Mouse (Mus musculus) neural tube, embryonic 11.5 days (tissue): Measurements from ENCODE around the gene Ajuba. TPM values are rescaled to one million over a fixed set of nuclear protein-coding genes. Genes with fewer than 3 reads are reported as not detected.

Experiments used
- ATAC-seq: fragments of 200-750 bp; cut with Nextera tagmentation; 2 replicates; pipeline ENCODE4 v1.8.0; 2017; ENCODE audit warnings: moderate number of reproducible peaks, mild to moderate bottlenecking, moderate TSS enrichment, moderate library complexity; ENCODE audit not compliant: insufficient read depth, low FRiP score, low TSS enrichment
- DNase-seq: peaks from one replicate; pipeline ENCODE4 v3.0.0-alpha.2; 2015; ENCODE audit warnings: low spot score
- H3K27ac ChIP-seq: fragments of 300-500 bp; sonication (generic); 2 replicates; pipeline ENCODE4 v1.5.1; 2014; ENCODE audit warnings: low read depth, mild to moderate bottlenecking, low read length
- H3K27me3 ChIP-seq: fragments of 300-500 bp; sonication (generic); 2 replicates; pipeline ENCODE4 v1.6.1; 2014; ENCODE audit warnings: mild to moderate bottlenecking, low read length, mixed read lengths; ENCODE audit not compliant: control insufficient read depth, insufficient read depth
- H3K36me3 ChIP-seq: fragments of 300-500 bp; sonication (generic); 2 replicates; pipeline ENCODE4 v1.6.1; 2014; ENCODE audit warnings: mild to moderate bottlenecking, low read length, moderate library complexity, mixed read lengths; ENCODE audit not compliant: control insufficient read depth, insufficient read depth
- H3K4me1 ChIP-seq: fragments of 300-500 bp; sonication (generic); 2 replicates; pipeline ENCODE4 v1.6.1; 2014; ENCODE audit warnings: low read length, mixed read lengths; ENCODE audit not compliant: control insufficient read depth, insufficient read depth
- H3K4me2 ChIP-seq: fragments of 300-500 bp; sonication (generic); 2 replicates; pipeline ENCODE4 v1.6.1; 2014; ENCODE audit warnings: low read depth, mild to moderate bottlenecking, moderate library complexity
- H3K4me3 ChIP-seq: fragments of 300-500 bp; sonication (generic); 2 replicates; pipeline ENCODE4 v1.5.1; 2014; ENCODE audit warnings: low read depth, low read length
- H3K9ac ChIP-seq: fragments of 300-500 bp; sonication (generic); 2 replicates; pipeline ENCODE4 v1.6.1; 2014; ENCODE audit warnings: mild to moderate bottlenecking, low read length
- H3K9me3 ChIP-seq: fragments of 300-500 bp; sonication (generic); 2 replicates; pipeline ENCODE4 v1.6.1; 2016; ENCODE audit warnings: low read length; ENCODE audit not compliant: control insufficient read depth
- WGBS: fragments of 180-500 bp; shearing (Covaris S2); extraction: QIAGEN DNeasy Blood & Tissue Kit; methylation state at CpG from one replicate; pipeline ENCODE4 v1.1.7; 2014; 5-methylcytosine and 5-hydroxymethylcytosine counted together
- polyA plus RNA-seq: library from polyadenylated mRNA; unstranded; fragments of >200 nt; fragmentation: Nextera tagmentation; extraction: Ambion mirVana; gene quantifications from 2 replicates; pipeline ENCODE4 v1.2.1, GENCODE M21; 2014

Ajuba gene
- polyA plus RNA-seq, 1 experiment from 2014 or later: 27.9 TPM

DNA sequence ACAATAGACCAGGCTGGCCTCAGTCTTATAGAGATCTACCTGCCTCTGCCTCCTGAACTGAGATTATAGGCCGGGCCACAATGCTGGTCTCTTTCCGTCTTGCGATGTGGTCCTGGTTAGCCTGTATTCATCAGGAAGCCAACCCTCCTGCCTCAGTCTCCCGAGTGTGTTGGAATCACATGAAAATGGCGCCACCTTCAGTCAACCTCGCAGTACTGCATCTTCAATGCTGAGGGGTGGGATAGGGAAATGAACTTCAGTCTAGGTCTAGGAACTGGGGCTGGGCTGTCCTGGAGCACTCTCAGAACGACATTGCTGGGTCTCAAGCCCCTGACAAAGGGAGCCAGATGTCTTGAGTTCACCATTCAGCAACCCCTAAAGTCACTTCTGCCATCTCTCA, 19.7 kb upstream of the Ajuba start:
- 79% methylated on average over 7 of the region's 7 CpGs for WGBS
- no peak overlapping the region for H3K27ac ChIP-seq
- no peak overlapping the region for H3K9ac ChIP-seq
- no peak overlapping the region for H3K4me2 ChIP-seq
- no peaks in the 10 kb centered on the region for H3K4me1 ChIP-seq
- H3K36me3 ChIP-seq: no peaks in the 10 kb centered on the region
- H3K27me3 ChIP-seq: no peaks in the 10 kb centered on the region
- no peak for ATAC-seq
- H3K4me3 ChIP-seq: no peak overlapping the region
- H3K9me3 ChIP-seq: no peaks in the 10 kb centered on the region
- DNase-seq: no peak

DNA sequence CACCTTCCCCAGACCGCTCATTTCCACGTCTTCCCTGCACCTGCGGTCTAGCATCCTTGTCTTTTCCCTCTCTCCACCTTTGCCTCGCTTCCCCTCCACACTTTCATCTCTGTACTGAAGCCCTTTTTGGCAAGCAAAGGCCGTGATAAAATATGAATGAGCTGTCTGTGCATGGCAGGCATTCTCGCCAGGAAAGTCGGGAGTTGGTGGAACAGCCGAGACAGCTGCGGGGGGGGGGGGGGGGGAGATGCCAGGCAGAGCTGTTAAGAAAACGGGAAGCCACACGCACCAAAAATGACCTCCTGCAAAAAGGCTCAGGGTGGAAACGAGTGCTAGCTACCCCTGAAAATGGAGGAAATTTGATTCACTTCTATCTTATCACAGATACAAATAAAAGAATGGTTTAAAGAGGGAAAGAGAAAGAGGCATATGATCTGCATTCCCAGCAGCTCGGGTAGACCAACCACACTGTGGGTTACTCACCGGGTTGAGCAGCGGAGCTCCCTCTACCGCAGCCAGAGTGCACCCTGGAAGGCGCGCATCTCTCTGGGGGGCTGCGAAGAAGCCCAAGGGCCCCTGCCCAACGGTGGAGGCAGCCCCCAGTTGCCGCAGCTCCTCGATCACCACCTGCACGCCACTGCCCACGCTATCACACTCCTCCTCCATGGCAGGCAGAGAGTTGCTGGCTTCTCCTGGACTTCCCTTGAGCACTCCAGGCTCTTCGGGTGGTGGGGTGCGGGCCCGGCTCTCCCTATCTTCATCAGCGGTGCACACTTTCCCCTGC, 17.5 kb upstream of the Ajuba start:
- Histone ChIP-seq H3K9me3 (no peaks in the 10 kb centered on the region), H3K4me1 (no peaks in the 10 kb centered on the region), H3K27ac (no peak overlapping the region), H3K4me3 (no peak overlapping the region), H3K9ac (no peak overlapping the region), H3K36me3 (no peaks in the 10 kb centered on the region), H3K4me2 (no peak overlapping the region), H3K27me3 (no peaks in the 10 kb centered on the region)
- ATAC-seq (no peak), DNase-seq (no peak)
- 72% methylated on average over 28 of the region's 28 CpGs for whole genome bisulfite sequencing

DNA sequence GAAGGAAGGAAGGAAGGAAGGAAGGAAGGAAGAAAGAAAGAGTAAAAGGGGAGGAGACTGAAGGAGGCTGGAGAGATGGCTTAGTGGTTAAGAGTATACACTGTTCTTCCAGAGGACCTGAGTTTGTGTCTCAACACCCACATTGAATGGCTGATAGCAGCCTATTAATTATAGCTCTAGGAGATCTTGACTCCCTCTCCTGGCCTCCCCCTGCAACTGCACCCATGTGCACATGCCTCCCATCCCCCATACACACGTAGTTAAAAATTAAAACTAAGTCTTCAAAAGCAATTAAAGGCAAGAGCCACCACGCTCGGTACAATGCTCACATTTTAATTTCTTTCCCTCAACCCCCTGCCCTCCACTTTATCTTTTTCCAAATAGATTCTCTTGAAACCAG, 16.7 kb upstream of the Ajuba start:
- Histone ChIP-seq H3K27me3 (no peaks in the 10 kb centered on the region), H3K4me3 (no peak overlapping the region), H3K9ac (no peak overlapping the region), H3K9me3 (no peaks in the 10 kb centered on the region), H3K4me2 (no peak overlapping the region), H3K27ac (no peak overlapping the region), H3K4me1 (no peaks in the 10 kb centered on the region), H3K36me3 (no peaks in the 10 kb centered on the region)
- DNase-seq (no peak), ATAC-seq (no peak)
- 95% methylated on average over 3 of the region's 3 CpGs for WGBS

DNA sequence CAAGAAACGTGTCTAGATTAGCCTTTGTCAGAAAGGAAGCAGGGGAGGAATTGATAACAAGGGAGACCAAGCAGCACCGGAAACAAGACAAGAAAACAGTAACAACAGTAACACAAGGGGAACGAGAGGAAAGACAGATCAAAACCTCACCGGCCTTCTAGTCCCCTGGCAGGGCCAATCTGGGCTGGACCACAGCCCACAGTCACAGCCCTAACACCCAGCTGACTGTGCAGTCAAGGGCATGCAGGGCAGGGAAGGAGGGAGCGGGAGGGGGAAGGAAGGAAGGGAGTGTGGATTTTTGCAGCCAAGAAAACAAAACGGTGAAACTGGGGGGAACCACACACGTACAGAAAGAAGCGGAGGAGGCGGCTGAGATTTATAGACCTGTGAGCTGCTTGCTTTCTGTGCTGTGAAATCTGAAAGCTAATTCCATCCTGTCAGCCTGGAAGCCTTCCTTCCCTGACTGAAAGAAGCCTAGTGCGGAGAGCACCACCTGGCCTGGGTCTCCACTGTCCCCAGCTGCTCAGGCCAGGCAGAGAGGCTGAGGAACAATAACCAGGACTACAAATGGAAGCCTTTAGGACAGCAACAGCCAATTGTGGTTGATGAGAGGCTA, 15.1 kb upstream of the Ajuba start:
- Histone ChIP-seq H3K36me3 (no peaks in the 10 kb centered on the region), H3K4me1 (no peaks in the 10 kb centered on the region), H3K4me3 (no peak overlapping the region), H3K4me2 (no peak overlapping the region), H3K9me3 (no peaks in the 10 kb centered on the region), H3K9ac (no peak overlapping the region), H3K27ac (no peak overlapping the region), H3K27me3 (no peaks in the 10 kb centered on the region)
- ATAC-seq (0 out of 2 replicates have a peak, but pooled peaks have one; percentile 45), DNase-seq (no peak)
- WGBS: 62% methylated on average over 10 of the region's 10 CpGs

DNA sequence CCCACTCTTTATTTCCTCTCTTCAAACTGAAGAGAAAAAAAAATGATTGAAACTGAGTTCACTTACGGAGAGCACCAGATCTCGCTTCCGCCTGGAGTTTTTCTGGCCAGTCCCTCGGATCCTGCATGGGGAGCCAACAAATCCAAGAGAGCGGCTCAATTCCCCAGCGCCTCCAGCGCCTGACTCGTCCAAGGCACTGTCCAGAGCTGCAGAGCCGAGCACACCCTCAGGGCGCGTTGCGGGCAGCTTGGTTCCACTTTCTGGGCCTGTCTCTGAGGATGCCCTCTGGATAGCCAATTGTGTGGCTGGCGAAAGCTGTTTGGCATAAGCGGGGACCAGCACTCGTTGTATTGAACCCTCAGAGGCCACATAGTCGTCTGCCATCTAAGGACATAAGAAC, 13.7 kb upstream of the Ajuba start:
- no peaks in the 10 kb centered on the region for H3K4me1 ChIP-seq
- ATAC-seq (no peak), DNase-seq (no peak)
- no peak overlapping the region for H3K4me2 ChIP-seq
- H3K9ac ChIP-seq: no peak overlapping the region
- H3K36me3 ChIP-seq: no peaks in the 10 kb centered on the region
- H3K27me3 ChIP-seq: no peaks in the 10 kb centered on the region
- no peak overlapping the region for H3K4me3 ChIP-seq
- no peaks in the 10 kb centered on the region for H3K9me3 ChIP-seq
- WGBS: 93% methylated on average over 16 of the region's 16 CpGs
- H3K27ac ChIP-seq: no peak overlapping the region

DNA sequence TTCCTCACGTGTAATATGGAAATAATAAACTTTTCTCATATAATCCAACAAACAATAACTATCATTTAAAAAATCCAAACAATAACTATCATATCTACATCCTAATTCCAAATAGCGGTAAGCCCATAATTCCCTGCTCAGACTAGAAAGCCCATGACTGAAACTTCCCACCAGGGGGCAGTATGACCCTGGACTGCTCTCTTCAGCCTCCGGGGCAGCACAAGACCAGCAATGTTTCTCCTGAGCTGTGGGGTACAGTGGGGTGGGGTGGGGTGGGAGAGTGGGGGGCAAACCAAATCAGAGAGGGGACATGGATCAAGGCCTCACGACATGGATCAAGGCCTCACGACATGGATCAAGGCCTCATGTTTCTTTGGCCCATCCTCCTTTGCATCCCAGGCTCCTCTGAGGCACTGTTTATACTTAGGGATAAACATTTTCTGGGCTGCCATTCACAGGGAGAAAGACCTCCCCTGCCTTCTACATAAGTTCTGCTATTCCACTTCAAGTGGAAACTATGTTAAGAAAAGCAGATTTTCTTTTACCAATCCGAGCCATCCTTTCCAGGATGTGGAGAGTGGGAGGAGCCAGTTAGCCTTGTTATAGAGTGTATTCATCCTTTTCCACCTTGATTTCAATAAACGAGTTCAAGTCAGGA, 6.5 kb upstream of the Ajuba start:
- no peak overlapping the region for H3K9ac ChIP-seq
- peak; percentile 61 for DNase-seq
- 44% methylated on average over 7 of the region's 7 CpGs for WGBS
- no peaks in the 10 kb centered on the region for H3K27me3 ChIP-seq
- H3K36me3 ChIP-seq: no peaks in the 10 kb centered on the region; the same call in 1 of the 2 replicates
- no peaks in the 10 kb centered on the region for H3K4me1 ChIP-seq
- no peak overlapping the region for H3K27ac ChIP-seq
- no peaks in the 10 kb centered on the region for H3K9me3 ChIP-seq
- H3K4me3 ChIP-seq: no peak overlapping the region
- H3K4me2 ChIP-seq: no peak overlapping the region
- ATAC-seq: no peak

DNA sequence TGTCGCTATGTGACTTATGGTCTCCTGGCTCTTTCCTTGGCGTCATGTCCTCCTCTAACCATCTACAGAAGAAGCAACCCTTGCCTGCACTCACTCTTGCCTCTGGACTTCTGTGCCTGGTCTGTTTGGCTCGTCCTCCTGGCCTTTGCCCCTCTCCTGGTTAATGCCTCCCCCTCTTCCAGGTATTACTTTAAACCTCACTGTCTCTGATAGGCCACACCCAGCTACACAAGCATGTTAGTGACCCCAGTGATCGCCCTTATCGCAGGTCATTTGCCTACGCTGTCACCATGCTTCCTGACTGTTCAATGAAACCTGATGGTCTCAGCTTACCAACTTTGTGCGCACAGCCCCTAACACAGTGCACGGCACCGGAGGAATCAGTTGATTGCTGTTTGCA, 5.2 kb upstream of the Ajuba start:
- ATAC-seq: no peak
- 89% methylated on average over 9 of the region's 9 CpGs for WGBS
- no peak for DNase-seq
- no peak overlapping the region for H3K4me3 ChIP-seq
- no peaks in the 10 kb centered on the region for H3K9me3 ChIP-seq
- H3K27ac ChIP-seq: no peak overlapping the region
- no peaks in the 10 kb centered on the region for H3K27me3 ChIP-seq
- H3K36me3 ChIP-seq: no peaks in the 10 kb centered on the region; the same call in 1 of the 2 replicates
- H3K4me2 ChIP-seq: no peak overlapping the region
- H3K4me1 ChIP-seq: no peaks in the 10 kb centered on the region; the same call in 1 of the 2 replicates
- no peak overlapping the region for H3K9ac ChIP-seq

DNA sequence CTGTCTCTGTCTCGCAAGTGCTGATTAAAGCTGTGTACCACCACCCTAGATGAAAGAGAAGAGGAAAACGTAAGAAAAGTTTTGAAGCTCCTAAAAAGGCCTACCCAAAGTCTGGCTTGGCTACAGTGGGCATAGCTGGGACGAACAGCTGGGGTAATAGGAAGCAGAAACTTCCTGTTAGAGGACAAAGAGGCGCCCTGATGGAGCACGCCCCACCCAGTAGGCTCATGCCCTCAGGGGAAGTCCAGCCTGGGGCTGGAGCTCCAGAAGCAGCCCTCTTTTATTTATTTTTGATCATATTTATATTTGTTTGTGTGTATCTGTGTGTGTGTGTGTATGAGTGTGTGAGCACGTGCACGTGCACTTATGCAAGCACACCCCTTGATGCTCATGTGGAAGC, 2.3 kb upstream of the Ajuba start:
- DNase-seq (no peak), ATAC-seq (no peak)
- H3K36me3 ChIP-seq: no peaks in the 10 kb centered on the region; the same call in 1 of the 2 replicates
- H3K27me3 ChIP-seq: no peaks in the 10 kb centered on the region
- no peak overlapping the region for H3K9ac ChIP-seq
- H3K4me1 ChIP-seq: peaks cover 3% of the 10 kb centered on the region
- no peaks in the 10 kb centered on the region for H3K9me3 ChIP-seq
- no peak overlapping the region for H3K27ac ChIP-seq
- H3K4me2 ChIP-seq: no peak overlapping the region
- H3K4me3 ChIP-seq: no peak overlapping the region
- WGBS: 87% methylated on average over 7 of the region's 7 CpGs
